Mouse (Mus musculus) telencephalon, adult 2 months (tissue): ENCODE measurements at regions not wholly inside any gene's neighbourhood (a gene's known extent, or its start where the extent isn't known, plus 50 kb on each side); places are given as distances from the start of the nearest gene placed in this dataset.
A peak's percentile ranks its signal among the peaks of the same experiment; 100 is the strongest.

Experiments
- DNase-seq: peaks from one replicate; pipeline ENCODE4 v3.0.0-alpha.2; 2011; ENCODE audit warnings: low read depth, low spot score

DNA sequence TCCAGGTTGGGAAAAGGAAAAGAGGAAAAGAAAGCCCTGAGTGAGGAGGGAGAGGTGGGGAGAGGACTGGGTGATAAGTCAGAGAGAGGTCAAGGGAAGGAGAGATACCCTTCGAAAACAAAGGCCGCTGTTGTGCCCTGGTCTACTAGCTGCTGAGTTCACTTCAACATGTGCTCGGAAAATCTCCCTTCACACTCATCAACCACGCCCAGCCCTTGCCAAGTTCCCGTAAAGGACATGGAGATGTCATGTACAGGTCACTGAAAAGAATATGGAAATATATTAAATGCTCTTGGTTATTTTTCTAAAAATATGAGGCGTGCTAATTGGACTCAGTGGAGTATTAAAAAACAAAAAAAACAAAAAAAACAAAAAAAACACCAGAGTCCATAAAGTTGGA is 359.5 kb upstream of the Actbl2 start:
- no peak for DNase-seq

DNA sequence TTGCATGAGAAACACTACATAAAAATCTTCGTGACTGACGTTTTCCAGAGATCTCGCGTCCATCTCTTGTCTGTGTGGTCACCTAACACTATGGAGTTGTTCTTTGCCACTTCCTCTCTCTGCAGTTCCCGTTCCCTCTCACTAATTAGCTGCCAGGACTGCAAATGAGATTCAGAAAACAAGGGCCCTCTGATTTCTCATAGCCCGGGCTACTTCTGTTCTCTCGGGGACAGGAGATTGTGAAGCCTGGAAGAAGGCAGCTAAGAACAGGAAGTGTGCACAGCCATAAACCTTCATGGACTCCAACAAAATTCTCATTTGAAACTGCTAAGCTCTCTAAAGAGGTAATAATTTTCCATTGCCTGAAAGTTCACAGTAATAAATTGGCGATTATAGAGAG is 358.9 kb upstream of the Actbl2 start:
- DNase-seq = no peak

DNA sequence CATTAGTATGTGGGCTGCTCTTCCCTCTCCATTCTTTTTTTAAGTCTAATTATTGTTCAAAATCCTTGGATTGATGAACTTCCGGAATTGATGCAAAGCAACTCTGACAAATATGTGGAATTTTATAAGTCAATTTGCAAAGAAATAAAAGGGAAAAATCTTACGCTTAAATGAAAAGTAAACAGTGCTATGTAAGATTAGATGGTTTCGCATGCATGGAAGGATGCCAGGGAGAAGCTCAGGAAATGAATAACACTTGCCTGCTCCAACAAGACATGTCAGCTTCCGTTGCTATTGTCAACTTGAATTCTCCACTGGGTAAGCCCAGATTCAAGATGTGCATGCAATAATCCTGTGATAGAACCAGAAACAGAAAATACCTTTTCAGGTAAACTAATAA is 357.2 kb upstream of the Actbl2 start:
- no peak for DNase-seq

DNA sequence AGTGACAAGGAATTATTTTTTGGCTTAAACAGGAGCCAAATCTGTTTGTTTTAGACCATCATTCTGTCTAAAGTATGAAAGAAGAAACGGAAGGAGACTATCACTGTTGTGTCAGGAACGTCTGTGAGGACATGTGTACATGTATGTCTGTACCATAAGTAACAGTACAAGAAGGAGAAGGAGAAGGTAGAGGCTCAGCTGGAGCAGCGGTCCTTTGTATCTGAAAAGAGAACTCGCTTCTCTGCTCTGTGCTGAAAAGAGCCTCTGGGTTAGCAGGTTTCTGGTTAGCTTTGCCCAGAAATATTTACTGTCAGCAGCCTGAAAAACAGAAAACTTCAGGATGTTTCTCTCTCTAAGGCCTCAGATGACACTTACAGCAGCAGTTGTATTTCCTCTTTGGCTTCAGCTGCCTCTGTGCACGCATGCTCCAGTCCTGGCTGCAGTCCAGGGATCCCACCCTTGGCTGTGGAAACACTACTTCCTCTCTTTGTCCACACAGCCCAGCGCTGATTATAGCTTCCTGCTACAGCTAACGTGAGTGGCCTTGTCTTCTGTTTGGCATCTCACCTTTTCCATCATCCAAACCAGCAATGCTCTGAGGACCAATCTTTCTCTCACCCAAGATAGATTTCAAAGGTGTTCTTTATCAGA is 351.7 kb upstream of the Actbl2 start:
- no peak for DNase-seq

GRCm38 (mm10) chr13:110907319-110907955 is 347.4 kb upstream of the Actbl2 start:
- DNase-seq = no peak

- no peak for DNase-seq
These were observed 342.9 kb upstream of the Actbl2 start for GRCm38 (mm10) chr13:110911866-110912265.

- DNase-seq = no peak
These were observed 341.6 kb upstream of the Actbl2 start for GRCm38 (mm10) chr13:110913177-110913576.

- peak; percentile 50 for DNase-seq
These were observed 341.1 kb upstream of the Actbl2 start for GRCm38 (mm10) chr13:110913687-110914086.

GRCm38 (mm10) chr13:110915161-110915560 is 339.7 kb upstream of the Actbl2 start:
- no peak for DNase-seq

- no peak for DNase-seq
These were observed 330.9 kb upstream of the Actbl2 start for GRCm38 (mm10) chr13:110923936-110924335.

- no peak for DNase-seq
These were observed 329.9 kb upstream of the Actbl2 start for GRCm38 (mm10) chr13:110924897-110925296.

GRCm38 (mm10) chr13:110928143-110928542 is 326.7 kb upstream of the Actbl2 start:
- DNase-seq = no peak

- DNase-seq = no peak
These were observed 325.9 kb upstream of the Actbl2 start for GRCm38 (mm10) chr13:110928894-110929293.

DNA sequence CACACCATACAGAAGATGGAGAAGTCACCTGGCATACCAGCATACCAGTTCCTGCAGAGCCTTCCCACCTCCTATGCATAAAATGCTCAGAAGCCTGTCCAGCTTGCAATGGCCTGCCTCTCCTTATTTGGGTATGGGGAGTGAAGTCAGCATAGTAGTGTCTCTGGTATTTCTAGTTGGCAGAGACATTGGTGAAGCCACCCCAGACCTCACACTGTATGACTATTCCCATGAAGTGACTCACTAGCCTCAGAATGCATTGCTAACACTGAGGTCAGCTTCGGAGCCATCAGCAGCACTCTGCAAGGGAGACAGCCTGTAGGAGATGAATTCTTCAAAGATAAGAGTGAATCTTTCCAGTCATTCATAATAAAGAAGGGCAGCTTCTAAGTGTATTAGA is 325.2 kb upstream of the Actbl2 start:
- no peak for DNase-seq

DNA sequence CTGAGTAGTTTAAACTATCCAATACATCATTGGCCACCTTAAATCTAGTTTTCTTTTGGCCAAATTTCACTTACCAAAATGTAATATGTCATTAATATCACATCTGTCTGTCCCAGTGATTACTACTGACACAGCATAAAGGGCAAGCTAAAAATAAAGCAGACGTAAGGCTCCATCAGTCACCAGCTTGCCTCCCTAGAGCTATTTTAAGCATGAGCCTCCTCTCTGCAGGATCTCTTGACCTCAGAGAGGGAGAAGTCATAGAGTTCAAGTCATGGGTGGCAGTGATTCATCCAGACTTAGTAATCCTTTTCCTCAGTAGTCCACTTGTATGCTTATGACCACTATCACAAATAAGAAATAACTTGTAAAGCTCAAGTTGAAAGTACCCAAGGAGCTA is 313.2 kb upstream of the Actbl2 start:
- no peak for DNase-seq

- DNase-seq = no peak
These were observed 311.7 kb upstream of the Actbl2 start for GRCm38 (mm10) chr13:110942986-110943644.

GRCm38 (mm10) chr13:110944061-110944460 is 310.8 kb upstream of the Actbl2 start:
- no peak for DNase-seq

DNA sequence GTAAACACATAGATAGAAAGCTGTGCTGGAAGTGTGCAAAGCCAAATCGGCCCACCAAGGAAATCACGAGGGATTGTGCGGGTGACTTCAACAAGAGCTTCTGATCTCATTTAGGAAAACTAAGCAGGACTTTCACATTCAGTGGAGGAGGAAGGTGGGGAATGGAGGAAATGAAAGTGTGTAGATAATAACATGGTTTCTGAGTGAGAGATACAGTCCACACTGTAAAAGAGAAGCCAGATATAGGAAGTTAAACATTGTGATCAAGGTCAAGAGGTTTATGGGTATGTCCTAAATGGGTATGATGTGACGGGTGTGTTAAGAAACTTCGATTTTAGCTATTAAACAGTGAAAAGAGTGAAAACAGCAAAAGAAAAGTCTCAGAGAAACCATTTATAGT is 310.1 kb upstream of the Actbl2 start:
- DNase-seq = no peak

DNA sequence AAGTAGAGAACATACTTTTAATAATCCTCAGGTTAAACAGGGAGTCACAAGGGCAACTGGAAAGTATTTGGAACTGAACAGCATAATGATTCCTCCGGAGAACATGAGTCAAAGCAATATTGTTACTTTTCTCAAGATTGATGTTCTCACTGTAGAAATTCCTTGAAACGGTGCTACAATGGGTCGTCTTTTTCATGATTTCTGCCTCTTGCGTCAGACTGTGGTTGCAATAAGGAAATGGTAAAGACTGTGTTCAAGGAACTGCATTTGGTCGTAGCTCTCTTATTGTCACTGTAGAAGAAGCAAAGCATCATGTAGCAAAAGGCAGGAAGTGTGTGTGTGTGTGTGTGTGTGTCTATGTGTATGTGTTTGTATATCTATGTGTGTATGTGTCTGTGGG is 294.6 kb upstream of the Actbl2 start:
- no peak for DNase-seq

DNA sequence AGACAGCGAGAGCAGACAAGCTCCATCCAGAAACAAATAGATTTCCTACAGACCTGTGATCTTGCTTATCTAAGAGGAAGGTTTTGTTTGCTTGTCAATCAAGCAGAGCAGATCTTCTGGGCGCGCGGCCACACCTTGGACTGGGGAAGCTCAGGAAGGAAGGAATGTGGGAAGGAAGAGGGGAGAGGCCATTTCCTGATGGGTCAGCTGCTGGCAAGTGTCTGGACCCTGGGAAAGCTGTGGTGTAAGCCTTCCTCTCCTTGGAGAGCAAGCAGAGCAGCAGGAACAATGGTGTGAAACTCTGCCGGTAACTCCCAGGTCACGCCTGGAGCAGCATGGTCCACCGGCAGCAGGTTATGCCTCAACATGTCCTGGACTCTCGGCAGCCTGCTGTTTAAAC is 287.7 kb upstream of the Actbl2 start:
- DNase-seq = no peak

DNA sequence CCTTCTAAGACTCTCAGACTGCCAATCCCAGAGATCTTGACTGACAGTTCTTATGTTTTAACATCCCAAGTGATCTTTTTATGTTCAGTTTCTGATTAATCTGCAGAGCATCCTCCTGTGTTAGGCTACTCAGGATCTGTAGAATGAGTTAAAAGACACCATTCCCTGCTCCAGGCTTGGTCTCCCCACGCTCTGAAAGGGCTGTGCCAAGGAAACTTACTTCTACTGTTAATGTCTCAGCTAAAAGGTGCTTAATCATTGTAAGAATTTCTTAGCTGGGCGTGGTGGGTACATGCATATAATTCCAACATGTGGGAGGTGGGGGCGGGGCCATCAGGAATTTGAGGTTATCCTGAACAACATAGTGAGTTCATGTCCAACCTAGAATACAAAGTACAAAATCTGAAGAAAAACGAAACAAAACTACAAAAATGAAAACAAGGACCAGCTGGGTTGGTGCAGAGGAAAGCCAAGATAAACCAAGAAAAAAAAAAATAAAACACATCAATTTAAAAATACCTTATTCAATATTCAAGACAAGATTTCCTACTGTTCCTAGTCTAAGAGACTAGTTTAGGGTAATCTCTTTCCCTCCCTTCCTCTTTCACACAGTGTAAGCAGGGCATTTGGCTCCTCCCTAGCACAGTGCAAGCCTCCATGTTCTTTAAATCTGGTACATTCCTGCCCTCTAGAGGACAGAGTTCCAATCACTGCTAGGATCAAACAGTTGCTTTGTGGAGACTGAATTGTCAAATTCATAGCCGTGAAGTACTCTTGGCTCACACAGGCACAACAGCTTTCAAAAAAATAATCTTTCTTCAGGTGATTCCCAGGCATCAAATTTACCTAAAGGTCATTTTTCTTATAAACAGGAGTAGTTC is 286.9 kb upstream of the Actbl2 start:
- peak; percentile 91 for DNase-seq

GRCm38 (mm10) chr13:110968507-110968905 is 286.3 kb upstream of the Actbl2 start:
- no peak for DNase-seq
